Mouse (Mus musculus) fat pad, adult 2 months (tissue): Measurements from ENCODE around the gene Tecr.
"Not testable (repeated sequence)": the region's sequence is repeated elsewhere in the genome, so short reads cannot be mapped to it uniquely, and the experiment has no call there.

Source experiments
- DNase-seq: peaks from one replicate; pipeline ENCODE4 v3.0.0-alpha.2; 2011; ENCODE audit warnings: low read depth, low spot score; ENCODE audit errors: extremely low read depth

Tecr gene

GRCm38 (mm10) chr8:83584771-83585170 lies 23.0 kb downstream of the Tecr start:
- no peak for DNase-seq

GRCm38 (mm10) chr8:83583236-83583635 lies 24.5 kb downstream of the Tecr start:
- DNase-seq: no peak

- DNase-seq: no peak
Measured at GRCm38 (mm10) chr8:83582226-83582625, 25.5 kb downstream of the Tecr start.

DNA sequence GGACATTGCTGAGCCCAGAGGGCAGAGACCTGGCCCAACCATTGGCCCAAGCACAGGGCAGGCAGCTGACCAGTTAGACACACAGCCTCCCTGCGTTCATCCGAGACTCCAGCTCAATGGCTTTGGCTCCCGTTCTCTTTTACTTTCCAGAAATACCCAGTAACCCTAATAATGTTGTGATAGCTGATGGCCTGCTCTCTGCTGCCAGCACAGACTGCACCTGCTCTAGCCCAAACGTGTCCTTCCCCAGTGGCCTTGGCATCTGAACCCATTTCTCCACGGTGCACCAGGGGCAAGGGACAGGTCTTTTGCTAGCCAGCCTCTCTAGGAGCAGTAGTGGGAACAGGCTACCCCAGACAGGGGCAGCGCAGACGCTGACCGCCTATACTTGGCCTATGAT lies 26.9 kb downstream of the Tecr start:
- no peak for DNase-seq

GRCm38 (mm10) chr8:83579676-83580075 lies 28.1 kb downstream of the Tecr start:
- no peak for DNase-seq

- no peak for DNase-seq
Measured at GRCm38 (mm10) chr8:83578131-83579055, 29.4 kb downstream of the Tecr start.

DNA sequence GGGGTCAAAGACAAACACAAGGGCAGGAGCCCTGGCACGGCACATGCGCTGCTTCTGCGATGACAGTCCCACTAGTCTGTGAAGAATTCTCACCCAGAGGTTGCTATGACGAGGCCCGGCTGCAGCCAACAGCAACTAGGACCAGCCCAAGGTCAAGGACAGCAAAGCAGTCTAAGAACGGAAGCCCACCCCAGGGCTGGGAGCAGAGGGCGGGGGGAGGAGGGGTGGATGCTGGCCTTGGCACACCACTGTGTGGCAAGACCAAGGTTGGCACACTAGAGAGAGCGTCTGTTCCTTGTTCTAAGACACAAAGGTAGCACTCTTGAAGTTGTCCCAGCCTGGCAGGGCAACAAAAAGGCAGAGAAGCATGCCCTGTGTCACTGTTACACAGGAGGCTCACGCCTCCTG lies 30.4 kb downstream of the Tecr start:
- peak; percentile 73 for DNase-seq

GRCm38 (mm10) chr8:83576921-83577320 lies 30.9 kb downstream of the Tecr start:
- no peak for DNase-seq

GRCm38 (mm10) chr8:83576516-83576895 lies 31.3 kb downstream of the Tecr start:
- no peak for DNase-seq

DNA sequence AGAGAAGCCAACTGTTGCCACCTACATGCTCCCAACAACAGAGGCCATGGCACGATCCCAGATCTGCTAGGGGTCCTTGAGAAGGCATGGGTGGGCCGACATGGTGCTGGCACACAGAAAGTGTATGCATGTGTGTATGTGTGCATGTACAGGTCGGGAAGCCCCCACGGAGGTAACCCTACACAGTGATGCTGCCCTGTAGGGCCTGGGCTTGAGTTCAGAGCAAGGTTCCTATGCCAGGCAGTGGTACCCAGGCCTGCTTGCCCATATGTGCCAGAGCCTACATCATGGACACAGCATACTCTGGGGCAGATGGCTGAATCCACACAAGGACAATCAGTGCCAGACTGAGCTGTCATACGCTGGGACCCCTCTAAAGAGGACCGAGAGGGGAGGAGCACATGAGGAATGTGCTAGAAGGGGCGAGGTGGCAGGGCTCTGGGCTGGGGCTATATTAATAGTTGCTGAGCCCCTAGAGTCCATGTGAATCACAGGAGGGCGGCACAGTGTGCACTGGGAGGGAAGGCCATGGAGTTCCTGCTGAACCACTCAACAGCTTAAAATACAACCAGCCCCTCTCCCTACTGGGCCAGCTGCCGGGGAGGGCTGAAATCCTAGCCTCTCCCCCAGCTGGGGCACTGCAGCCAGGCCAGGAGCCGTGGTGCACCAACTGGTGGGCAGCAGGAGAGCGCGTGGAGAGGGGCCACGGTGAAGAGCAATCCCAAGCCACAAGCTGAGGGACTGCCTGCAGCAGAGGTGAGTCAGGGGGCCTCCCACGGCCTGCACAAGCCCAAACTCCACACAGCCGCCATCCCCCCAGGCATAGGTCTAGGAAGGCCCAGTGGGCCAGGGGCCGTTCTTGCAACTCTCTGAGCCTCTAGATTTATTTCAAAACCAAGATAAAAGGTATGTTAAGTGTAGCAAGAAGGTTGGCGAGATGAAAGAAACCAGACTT lies 31.9 kb downstream of the Tecr start:
- DNase-seq: peak; percentile 69

GRCm38 (mm10) chr8:83574631-83575315 lies 33.0 kb downstream of the Tecr start:
- DNase-seq: no peak

GRCm38 (mm10) chr8:83573140-83573875 lies 34.5 kb downstream of the Tecr start:
- DNase-seq: no peak

DNA sequence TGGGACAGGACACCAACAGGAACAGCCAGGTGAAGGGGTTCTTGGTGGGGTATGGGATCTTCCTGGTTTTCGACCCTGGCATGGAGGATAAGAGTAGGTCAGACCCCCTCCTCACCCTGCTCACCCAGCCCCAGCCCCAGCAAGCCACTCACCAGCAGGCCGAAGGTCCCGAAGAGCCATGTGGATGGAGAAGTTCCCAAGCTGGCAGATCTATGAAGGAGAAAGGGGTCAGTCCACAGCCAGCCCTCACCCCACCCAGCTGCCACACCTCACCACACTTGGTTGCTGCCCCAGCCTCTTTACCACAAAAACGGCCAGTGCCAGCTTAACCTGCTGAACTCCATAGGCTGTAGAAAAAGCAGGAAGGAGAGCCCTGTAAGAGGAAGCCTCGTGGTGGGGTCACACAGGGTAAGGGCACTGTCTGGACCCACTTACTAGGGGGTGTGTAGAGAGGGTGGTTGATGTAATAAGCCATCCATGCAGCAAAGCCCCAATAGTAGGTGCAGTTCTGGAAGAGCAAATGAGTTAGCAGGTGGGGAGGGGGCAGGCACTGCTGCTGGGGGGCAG lies 35.4 kb downstream of the Tecr start:
- DNase-seq: no peak

DNA sequence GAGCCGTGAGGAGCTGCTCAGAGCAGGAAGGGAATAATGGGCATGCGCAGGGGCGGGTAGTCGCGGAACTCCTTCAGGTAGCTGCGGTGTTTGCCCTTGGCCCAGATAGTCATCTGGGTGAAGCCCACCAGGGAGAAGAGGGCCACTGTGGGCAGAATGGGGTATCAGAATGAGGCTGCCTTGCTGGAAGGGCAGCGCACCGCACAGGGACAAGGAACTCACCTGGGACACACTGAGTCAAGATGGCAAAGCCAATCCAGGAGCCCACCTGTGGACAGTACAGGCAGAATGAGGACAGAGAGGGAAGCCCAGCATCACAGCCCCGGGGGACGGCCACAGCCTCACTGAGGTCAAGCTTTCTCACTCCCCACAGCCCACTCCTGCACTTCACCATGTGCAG lies 36.0 kb downstream of the Tecr start:
- no peak for DNase-seq

GRCm38 (mm10) chr8:83571001-83571340 lies 36.8 kb downstream of the Tecr start:
- not testable (repeated sequence) for DNase-seq

- DNase-seq: no peak
Measured at GRCm38 (mm10) chr8:83570272-83571000, 37.3 kb downstream of the Tecr start.

DNA sequence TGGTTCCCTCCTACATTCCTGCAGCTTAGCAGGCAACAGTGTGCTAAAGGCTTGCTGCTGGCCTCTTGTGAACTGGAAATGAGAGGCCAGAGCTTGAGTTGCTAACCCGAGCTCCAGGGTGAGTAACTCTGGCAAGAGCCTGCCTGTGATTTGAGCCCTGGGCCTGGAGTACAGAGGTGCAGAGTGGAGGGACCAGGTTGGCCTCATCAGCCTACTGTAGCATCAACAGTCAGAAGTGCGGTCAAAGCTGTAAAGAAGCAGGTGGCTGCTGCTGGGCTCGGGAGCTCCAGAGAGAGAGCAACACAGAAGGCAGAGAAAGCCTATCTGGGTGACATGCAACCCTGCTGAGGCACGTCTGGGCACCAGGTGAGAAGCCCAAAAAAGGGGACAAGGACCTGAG lies 38.6 kb downstream of the Tecr start:
- DNase-seq: no peak

DNA sequence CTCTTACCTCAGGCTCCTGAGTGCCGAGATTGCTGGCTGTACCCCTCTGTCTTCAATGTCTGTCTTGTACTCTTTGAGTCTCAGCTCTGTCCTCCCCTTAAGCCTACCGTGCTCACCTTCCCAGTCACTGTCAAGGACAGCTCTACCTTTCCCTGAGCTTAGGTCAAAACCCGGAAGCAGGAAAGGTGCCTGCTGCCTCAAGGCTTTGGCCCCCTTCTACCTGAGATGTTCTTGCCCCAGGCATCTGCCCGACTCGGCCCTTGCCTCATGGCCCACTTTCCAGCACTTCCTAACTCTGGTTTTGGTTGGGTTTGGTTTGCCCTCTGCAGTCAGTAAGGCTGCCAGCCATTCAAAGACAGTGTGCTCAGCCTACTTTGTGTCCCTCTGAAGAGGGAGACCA lies 39.0 kb downstream of the Tecr start:
- DNase-seq: no peak

DNA sequence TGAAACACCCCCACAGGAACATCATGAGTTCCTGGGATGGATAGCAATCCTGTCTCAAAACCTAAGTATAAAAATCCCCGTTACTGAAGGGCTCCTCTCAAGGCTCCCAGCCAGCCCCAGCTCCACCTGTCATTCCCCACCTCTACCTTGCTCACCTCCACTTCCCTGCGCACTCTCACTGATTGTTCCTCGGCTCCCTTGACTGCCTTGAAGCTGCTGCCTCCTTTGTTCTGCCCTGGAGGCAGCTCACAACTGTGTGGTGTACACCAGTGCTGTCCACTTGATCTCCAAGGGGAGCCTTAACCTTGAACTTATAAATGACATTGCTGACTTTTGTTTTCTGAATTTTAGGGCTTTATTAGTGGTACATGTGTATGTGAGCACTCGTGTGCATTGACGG lies 39.6 kb downstream of the Tecr start:
- DNase-seq: no peak

GRCm38 (mm10) chr8:83567668-83568067 lies 40.1 kb downstream of the Tecr start:
- DNase-seq: no peak
